Mouse (Mus musculus) heart, embryonic 13.5 days (tissue): ENCODE data around the gene Hdac10. TPM values are rescaled to one million over a fixed set of nuclear protein-coding genes. Genes with fewer than 3 reads are reported as not detected.

Experiments used
- ATAC-seq: fragments of 200-750 bp; cut with Nextera tagmentation; 2 replicates; pipeline ENCODE4 v1.8.0; 2017; ENCODE audit warnings: moderate TSS enrichment; ENCODE audit not compliant: insufficient number of reproducible peaks, low FRiP score, low TSS enrichment; ENCODE audit errors: extremely low read depth
- H3K27ac ChIP-seq: fragments of 300-500 bp; sonication (generic); replicated peaks from 2 replicates; pipeline ENCODE4 v1.5.1; 2015; ENCODE audit warnings: moderate library complexity, mild to moderate bottlenecking, inconsistent platforms
- H3K27me3 ChIP-seq: fragments of 300-500 bp; sonication (generic); replicated peaks from 2 replicates; pipeline ENCODE4 v1.6.1; 2015; ENCODE audit warnings: mild to moderate bottlenecking, inconsistent platforms
- H3K36me3 ChIP-seq: fragments of 300-500 bp; sonication (generic); 2 replicates; pipeline ENCODE4 v1.6.1; 2015; ENCODE audit warnings: mild to moderate bottlenecking, inconsistent platforms
- H3K4me1 ChIP-seq: fragments of 300-500 bp; sonication (generic); 2 replicates; pipeline ENCODE4 v1.6.1; 2015; ENCODE audit warnings: inconsistent platforms
- H3K4me2 ChIP-seq: fragments of 300-500 bp; sonication (generic); 2 replicates; pipeline ENCODE4 v1.6.1; 2015; ENCODE audit warnings: inconsistent platforms, mild to moderate bottlenecking, moderate library complexity
- H3K4me3 ChIP-seq: fragments of 300-500 bp; sonication (generic); 2 replicates; pipeline ENCODE4 v1.5.1; 2015; ENCODE audit warnings: moderate library complexity, mild to moderate bottlenecking, inconsistent platforms
- H3K9ac ChIP-seq: fragments of 300-500 bp; sonication (generic); 2 replicates; pipeline ENCODE4 v1.6.1; 2015; ENCODE audit warnings: inconsistent platforms, mild to moderate bottlenecking, moderate library complexity
- H3K9me3 ChIP-seq: fragments of 300-500 bp; sonication (generic); 2 replicates; pipeline ENCODE4 v1.6.1; 2016; ENCODE audit warnings: inconsistent platforms
- WGBS: fragments of 180-500 bp; shearing (Covaris S2); methylation state at CpG from one replicate; pipeline ENCODE4 v1.1.7; 2015; ENCODE audit warnings: mixed read lengths; 5-methylcytosine and 5-hydroxymethylcytosine counted together
- polyA plus RNA-seq: library from polyadenylated mRNA; unstranded; fragments of >200 nt; fragmentation: Nextera tagmentation; extraction: Ambion mirVana; gene quantifications from 2 replicates; pipeline ENCODE4 v1.2.1, GENCODE M21; 2015

Hdac10 gene
- polyA plus RNA-seq, 1 experiment from 2014 or later, result 15.0 TPM

GRCm38 (mm10) chr15:89138531-89138930 is 10.0 kb upstream of the Hdac10 start:
- H3K27ac ChIP-seq, result no peak overlapping the region
- ATAC-seq, result no peak
- 92% methylated on average over 6 of the region's 6 CpGs for WGBS

GRCm38 (mm10) chr15:89138046-89138405 is 9.5 kb upstream of the Hdac10 start:
- no peak for ATAC-seq
- H3K9me3 ChIP-seq, result no peaks in the 10 kb centered on the region
- H3K36me3 ChIP-seq, result peaks cover 1% of the 10 kb centered on the region
- WGBS, result 73% methylated on average over 7 of the region's 7 CpGs
- H3K4me3 ChIP-seq, result no peak overlapping the region
- H3K4me2 ChIP-seq, result peak overlapping the region; percentile 59; the same call in 1 of the 2 replicates
- H3K4me1 ChIP-seq, result peaks cover 36% of the 10 kb centered on the region
- no peak overlapping the region for H3K27ac ChIP-seq
- H3K27me3 ChIP-seq, result peaks cover 46% of the 10 kb centered on the region
- H3K9ac ChIP-seq, result no peak overlapping the region

More at GRCm38 (mm10) chr15:89138531-89138930, 10.0 kb upstream of the Hdac10 start:
- no peaks in the 10 kb centered on the region for H3K9me3 ChIP-seq
- H3K9ac ChIP-seq, result no peak overlapping the region
- H3K4me1 ChIP-seq, result peaks cover 36% of the 10 kb centered on the region
- no peak overlapping the region for H3K4me2 ChIP-seq
- H3K27me3 ChIP-seq, result peaks cover 51% of the 10 kb centered on the region
- H3K36me3 ChIP-seq, result no peaks in the 10 kb centered on the region; the same call in 1 of the 2 replicates
- H3K4me3 ChIP-seq, result no peak overlapping the region

GRCm38 (mm10) chr15:89137378-89138045 is 9.0 kb upstream of the Hdac10 start:
- no peak for ATAC-seq
- H3K9me3 ChIP-seq, result no peaks in the 10 kb centered on the region
- peak overlapping the region; percentile 60 for H3K27ac ChIP-seq
- peaks cover 36% of the 10 kb centered on the region for H3K4me1 ChIP-seq
- H3K36me3 ChIP-seq, result peaks cover 7% of the 10 kb centered on the region
- peaks cover 41% of the 10 kb centered on the region for H3K27me3 ChIP-seq
- peak overlapping the region; percentile 59 for H3K4me2 ChIP-seq
- H3K4me3 ChIP-seq, result peak overlapping the region; percentile 27
- WGBS, result 38% methylated on average over 11 of the region's 11 CpGs
- H3K9ac ChIP-seq, result peak overlapping the region; percentile 72

GRCm38 (mm10) chr15:89136461-89137155 is 8.1 kb upstream of the Hdac10 start:
- Histone ChIP-seq H3K4me3 (no peak overlapping the region), H3K36me3 (peaks cover 14% of the 10 kb centered on the region), H3K9ac (no peak overlapping the region), H3K4me2 (0 out of 2 replicates have a peak overlapping the region, but pooled peaks have one; percentile 59), H3K9me3 (no peaks in the 10 kb centered on the region), H3K27me3 (peaks cover 32% of the 10 kb centered on the region), H3K27ac (no peak overlapping the region), H3K4me1 (peaks cover 35% of the 10 kb centered on the region)
- ATAC-seq, result no peak
- WGBS, result 89% methylated on average over 5 of the region's 5 CpGs

- no peak for ATAC-seq
- no peak overlapping the region for H3K27ac ChIP-seq
- H3K4me3 ChIP-seq, result no peak overlapping the region
- no peak overlapping the region for H3K4me2 ChIP-seq
- H3K9me3 ChIP-seq, result no peaks in the 10 kb centered on the region
- peaks cover 14% of the 10 kb centered on the region for H3K4me1 ChIP-seq
- peaks cover 23% of the 10 kb centered on the region for H3K36me3 ChIP-seq
- H3K9ac ChIP-seq, result no peak overlapping the region
- no peaks in the 10 kb centered on the region for H3K27me3 ChIP-seq
- 73% methylated on average over 3 of the region's 3 CpGs for WGBS
These were observed 2.8 kb upstream of the Hdac10 start for GRCm38 (mm10) chr15:89131316-89131715.

GRCm38 (mm10) chr15:89130245-89130644 is 1.7 kb upstream of the Hdac10 start:
- ATAC-seq, result no peak
- Histone ChIP-seq H3K4me3 (no peak overlapping the region), H3K9me3 (no peaks in the 10 kb centered on the region), H3K36me3 (peaks cover 28% of the 10 kb centered on the region), H3K27ac (no peak overlapping the region), H3K4me1 (peaks cover 14% of the 10 kb centered on the region), H3K27me3 (no peaks in the 10 kb centered on the region), H3K9ac (no peak overlapping the region), H3K4me2 (no peak overlapping the region)

GRCm38 (mm10) chr15:89127364-89127940 is 1.0 kb downstream of the Hdac10 start:
- Histone ChIP-seq H3K27ac (no peak overlapping the region), H3K27me3 (no peaks in the 10 kb centered on the region), H3K4me3 (peak overlapping the region; percentile 78), H3K4me1 (peaks cover 25% of the 10 kb centered on the region), H3K36me3 (peaks cover 29% of the 10 kb centered on the region), H3K4me2 (peak overlapping the region; percentile 92), H3K9ac (peak overlapping the region; percentile 85), H3K9me3 (no peaks in the 10 kb centered on the region)
- WGBS, result 87% methylated on average over 8 of the region's 8 CpGs
- no peak for ATAC-seq

GRCm38 (mm10) chr15:89126622-89127021 is 1.9 kb downstream of the Hdac10 start:
- Histone ChIP-seq H3K9me3 (no peaks in the 10 kb centered on the region), H3K4me3 (no peak overlapping the region), H3K27ac (no peak overlapping the region), H3K27me3 (no peaks in the 10 kb centered on the region), H3K36me3 (peaks cover 22% of the 10 kb centered on the region), H3K4me1 (peaks cover 33% of the 10 kb centered on the region), H3K9ac (no peak overlapping the region), H3K4me2 (no peak overlapping the region)
- 83% methylated on average over 8 of the region's 8 CpGs for WGBS
- ATAC-seq, result no peak

- H3K27ac ChIP-seq, result no peak overlapping the region
- no peak overlapping the region for H3K9ac ChIP-seq
- H3K4me2 ChIP-seq, result no peak overlapping the region
- no peak overlapping the region for H3K4me3 ChIP-seq
- 88% methylated on average over 9 of the region's 9 CpGs for WGBS
- peaks cover 46% of the 10 kb centered on the region for H3K4me1 ChIP-seq
- peaks cover 22% of the 10 kb centered on the region for H3K36me3 ChIP-seq
- H3K27me3 ChIP-seq, result no peaks in the 10 kb centered on the region
- ATAC-seq, result no peak
- H3K9me3 ChIP-seq, result no peaks in the 10 kb centered on the region
These were observed 3.1 kb downstream of the Hdac10 start for GRCm38 (mm10) chr15:89125351-89125750.

- no peak overlapping the region for H3K4me2 ChIP-seq
- no peak for ATAC-seq
- WGBS, result 89% methylated on average over 3 of the region's 3 CpGs
- H3K27me3 ChIP-seq, result no peaks in the 10 kb centered on the region
- H3K27ac ChIP-seq, result no peak overlapping the region
- no peak overlapping the region for H3K9ac ChIP-seq
- peaks cover 29% of the 10 kb centered on the region for H3K36me3 ChIP-seq
- peaks cover 55% of the 10 kb centered on the region for H3K4me1 ChIP-seq
- no peaks in the 10 kb centered on the region for H3K9me3 ChIP-seq
- H3K4me3 ChIP-seq, result no peak overlapping the region
These were observed 4.2 kb downstream of the Hdac10 start for GRCm38 (mm10) chr15:89124312-89124711.

- Histone ChIP-seq H3K4me1 (peaks cover 50% of the 10 kb centered on the region), H3K4me2 (peak overlapping the region; percentile 95), H3K27ac (peak overlapping the region; percentile 71), H3K9ac (peak overlapping the region; percentile 89), H3K36me3 (peaks cover 36% of the 10 kb centered on the region), H3K4me3 (peak overlapping the region; percentile 84), H3K27me3 (no peaks in the 10 kb centered on the region), H3K9me3 (no peaks in the 10 kb centered on the region)
- ATAC-seq, result no peak
- WGBS, result 32% methylated on average over 11 of the region's 11 CpGs
These were observed 4.9 kb downstream of the Hdac10 start for GRCm38 (mm10) chr15:89123595-89123994.
